Mouse (Mus musculus): Measurements from ENCODE around the gene Srebf1.

DNA sequence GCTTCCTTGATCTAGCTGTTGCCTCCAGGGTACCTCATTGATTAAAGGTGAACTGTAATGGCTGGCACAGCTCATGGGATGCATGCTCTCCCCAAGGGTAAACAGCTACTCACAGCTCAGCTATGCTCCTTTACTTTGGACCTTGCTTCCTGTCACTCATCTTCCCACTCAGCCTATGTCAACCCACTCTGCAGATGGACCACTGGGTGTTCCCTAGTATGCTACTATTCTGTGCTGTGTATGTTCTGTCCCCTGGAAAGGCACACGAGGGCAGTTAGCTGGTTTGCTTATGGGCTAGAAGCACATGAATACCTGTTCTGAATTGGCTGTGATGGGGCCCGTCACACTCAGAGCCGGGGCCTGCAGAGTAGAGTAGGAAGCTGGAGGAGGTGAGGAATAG is 38.4 kb upstream of the Srebf1 start:
- TF ChIP-seq POLR2A (IDR thresholded peaks at IDR 0.05; ENCODE audit: low read depth, low read length) (no peak), RAD21 (IDR thresholded peaks at IDR 0.05; ENCODE audit: low read depth, low read length) (no peak), CTCF (conservative IDR thresholded peaks at IDR 0.05 in 1 of 2, IDR thresholded peaks at IDR 0.05 in 1 of 2; ENCODE audit: low read depth in 2 of 2, low read length in 2 of 2) (no peak), JUND (conservative IDR thresholded peaks at IDR 0.05; ENCODE audit: low read depth, low read length) (no peak), CHD2 (IDR thresholded peaks at IDR 0.05; ENCODE audit: low read length) (no peak), CHD1 (IDR thresholded peaks at IDR 0.05; ENCODE audit: low read depth, low read length) (no peak), ZKSCAN1 (IDR thresholded peaks at IDR 0.05; ENCODE audit: borderline replicate concordance, low read depth, low read length) (no peak), EP300 (IDR thresholded peaks at IDR 0.05; ENCODE audit: low read length) (no peak), MAZ (IDR thresholded peaks at IDR 0.05; ENCODE audit: low read depth, low read length) (no peak), ZMIZ1 (IDR thresholded peaks at IDR 0.05; ENCODE audit: low read depth, low read length) (no peak), MAFK (IDR thresholded peaks at IDR 0.05; ENCODE audit: insufficient replicate concordance, low read length) (no peak), NRF1 (IDR thresholded peaks at IDR 0.05; ENCODE audit: low read depth, low read length) (no peak), TBP (conservative IDR thresholded peaks at IDR 0.05; ENCODE audit: low read depth, low read length) (no peak), RCOR1 (conservative IDR thresholded peaks at IDR 0.05; ENCODE audit: low read depth, low read length) (no peak)

Measured in CH12.LX (cell line).